Mouse (Mus musculus) heart, embryonic 13.5 days (tissue): ENCODE data around the gene Chst5. TPM values are rescaled to one million over a fixed set of nuclear protein-coding genes. Genes with fewer than 3 reads are reported as not detected.

Experiments used
- polyA plus RNA-seq: library from polyadenylated mRNA; unstranded; fragments of >200 nt; fragmentation: Nextera tagmentation; extraction: Ambion mirVana; gene quantifications from 2 replicates; pipeline ENCODE4 v1.2.1, GENCODE M21; 2015

Chst5 gene
- polyA plus RNA-seq, 1 experiment from 2014 or later, result 0.17 TPM

Other genes starting within 250 kb of the Chst5 start
- 1.9 TPM in 1 of 2 replicates, not detected in the other for gene Ctrb1, start 219.4 kb downstream of the Chst5 start, polyA plus RNA-seq
- 40.2 and 43.4 TPM in 2 replicates for gene Bcar1, start 166.6 kb downstream of the Chst5 start, polyA plus RNA-seq
- 132 and 142 TPM in 2 replicates for gene Cfdp1, start 56.2 kb downstream of the Chst5 start, polyA plus RNA-seq
- 3.4 and 3.8 TPM in 2 replicates for gene Tmem170, start 33.7 kb downstream of the Chst5 start, polyA plus RNA-seq
- 5.0 and 5.4 TPM in 2 replicates for gene Tmem231, start 23.4 kb upstream of the Chst5 start, polyA plus RNA-seq
- 186 and 205 TPM in 2 replicates for gene Gabarapl2, start 30.3 kb upstream of the Chst5 start, polyA plus RNA-seq
- gene Adat1, start 81.9 kb upstream of the Chst5 start, polyA plus RNA-seq, result 6.2 and 6.9 TPM in 2 replicates
- 132 and 138 TPM in 2 replicates for gene Kars, start 100.9 kb upstream of the Chst5 start, polyA plus RNA-seq
- 17.2 and 17.4 TPM in 2 replicates for gene Terf2ip, start 101.0 kb upstream of the Chst5 start, polyA plus RNA-seq
- 0.13 and 0.37 TPM in 2 replicates for gene Gm6793, start 104.6 kb upstream of the Chst5 start, polyA plus RNA-seq